Mouse (Mus musculus): ENCODE measurements around the gene Gse1. TPM values are rescaled to one million over a fixed set of nuclear protein-coding genes. Genes with fewer than 3 reads are reported as not detected.

The Gse1 gene
- polyA plus RNA-seq, 1 experiment from 2014 or later = 22.2 TPM

DNA sequence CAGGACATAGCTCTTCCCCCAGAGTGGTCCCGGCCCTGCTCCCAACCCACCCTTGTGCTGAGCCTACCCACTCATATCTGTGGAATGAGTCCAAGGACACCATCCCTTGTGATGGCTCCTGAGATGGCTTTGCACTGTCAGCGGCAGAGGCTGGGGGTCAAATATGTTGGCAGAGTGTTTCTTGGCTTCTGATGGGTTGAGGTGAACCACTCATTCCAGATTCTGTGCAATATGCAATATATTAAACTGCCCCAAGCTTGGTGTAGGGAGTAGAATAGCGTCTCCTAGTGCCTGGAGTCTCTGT lies 323.4 kb downstream of the Gse1 start:
- Histone ChIP-seq H3K9me3 (ENCODE audit: control insufficient read depth, low read length) (no peaks in the 10 kb centered on the region), H3K27ac (ENCODE audit: low read depth, low read length) (0 out of 2 replicates have a peak overlapping the region, but pooled peaks have one; percentile 90), H3K36me3 (ENCODE audit: control insufficient read depth, insufficient read depth, low read length) (no peaks in the 10 kb centered on the region; the same call in 1 of the 2 replicates), H3K27me3 (ENCODE audit: control insufficient read depth, insufficient read depth, low read length) (no peaks in the 10 kb centered on the region), H3K4me3 (ENCODE audit: low read depth, low read length) (no peak overlapping the region), H3K4me1 (replicated peaks; ENCODE audit: control insufficient read depth, insufficient read depth, low read length) (peaks cover 62% of the 10 kb centered on the region), H3K4me2 (ENCODE audit: low read depth, low read length, severe bottlenecking) (no peak overlapping the region), H3K9ac (ENCODE audit: low read length) (no peak overlapping the region; the same call in 1 of the 2 replicates)
- WGBS = 88% methylated on average over 3 of the region's 3 CpGs
- DNase-seq (ENCODE audit: low spot score) (no peak), ATAC-seq (replicated peaks; ENCODE audit: low FRiP score) (no peak)

DNA sequence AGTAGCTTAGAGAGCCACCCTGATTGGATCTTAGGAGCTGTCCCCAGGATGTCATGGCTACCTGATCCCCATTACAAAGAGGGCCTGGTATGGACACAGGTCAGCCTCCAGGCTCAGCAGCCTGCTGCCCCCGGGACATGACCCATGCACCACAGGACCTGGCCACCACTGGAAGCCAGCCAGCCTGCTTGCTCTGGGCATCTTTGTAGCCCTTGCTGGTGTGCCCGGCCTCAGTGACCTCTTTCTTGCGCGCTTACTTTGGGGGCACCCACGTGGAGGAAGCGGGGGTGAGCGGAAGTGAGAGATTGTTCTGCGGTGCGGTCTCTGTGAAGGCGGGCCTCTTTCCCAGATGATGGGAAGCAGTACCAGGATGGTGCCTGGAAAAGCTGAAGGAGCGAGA lies 324.3 kb downstream of the Gse1 start:
- DNase-seq (ENCODE audit: low spot score) (no peak), ATAC-seq (replicated peaks; ENCODE audit: low FRiP score) (no peak)
- Histone ChIP-seq H3K27ac (ENCODE audit: low read depth, low read length) (no peak overlapping the region), H3K4me2 (ENCODE audit: low read depth, low read length, severe bottlenecking) (no peak overlapping the region), H3K36me3 (ENCODE audit: control insufficient read depth, insufficient read depth, low read length) (no peaks in the 10 kb centered on the region; the same call in 1 of the 2 replicates), H3K4me1 (replicated peaks; ENCODE audit: control insufficient read depth, insufficient read depth, low read length) (peaks cover 67% of the 10 kb centered on the region), H3K4me3 (ENCODE audit: low read depth, low read length) (no peak overlapping the region), H3K9ac (ENCODE audit: low read length) (no peak overlapping the region), H3K9me3 (ENCODE audit: control insufficient read depth, low read length) (no peaks in the 10 kb centered on the region), H3K27me3 (ENCODE audit: control insufficient read depth, insufficient read depth, low read length) (no peaks in the 10 kb centered on the region)
- WGBS = 90% methylated on average over 11 of the region's 11 CpGs

DNA sequence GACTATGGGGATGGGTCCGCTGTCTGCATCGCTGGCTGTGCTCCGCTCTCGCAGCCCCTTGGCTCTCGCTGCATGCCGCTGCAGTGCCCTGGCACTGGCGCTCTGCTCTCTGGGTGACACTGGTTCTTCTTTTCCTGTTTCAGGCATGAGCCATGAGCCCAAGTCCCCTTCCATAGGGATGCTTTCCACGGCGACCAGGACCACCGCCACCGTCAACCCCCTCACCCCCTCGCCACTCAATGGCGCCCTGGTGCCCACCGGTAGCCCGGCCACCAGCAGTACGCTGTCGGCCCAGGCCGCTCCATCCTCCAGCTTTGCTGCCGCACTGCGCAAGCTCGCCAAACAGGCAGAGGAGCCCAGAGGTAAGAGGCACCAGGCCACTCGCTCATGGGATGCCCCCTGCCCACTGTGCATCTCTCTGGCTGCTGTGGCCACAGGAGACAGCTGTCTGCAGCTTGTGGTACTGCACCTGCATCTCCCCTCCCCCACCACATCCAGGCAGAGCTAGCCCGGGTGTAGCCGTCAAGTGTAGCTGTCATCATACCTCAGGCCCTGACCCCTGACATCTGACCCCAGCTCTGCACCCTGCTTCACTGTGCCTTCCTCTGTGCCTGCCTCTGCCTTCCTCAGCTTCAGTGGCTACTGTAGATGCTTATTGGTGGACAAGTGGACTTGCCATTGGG lies 325.3 kb downstream of the Gse1 start:
- no peak overlapping the region for H3K4me2 ChIP-seq (ENCODE audit: low read depth, low read length, severe bottlenecking)
- 86% methylated on average over 24 of the region's 24 CpGs for WGBS
- H3K9me3 ChIP-seq (ENCODE audit: control insufficient read depth, low read length) = no peaks in the 10 kb centered on the region
- peaks cover 67% of the 10 kb centered on the region for H3K4me1 ChIP-seq (replicated peaks; ENCODE audit: control insufficient read depth, insufficient read depth, low read length)
- no peak overlapping the region for H3K4me3 ChIP-seq (ENCODE audit: low read depth, low read length)
- H3K36me3 ChIP-seq (ENCODE audit: control insufficient read depth, insufficient read depth, low read length) = no peaks in the 10 kb centered on the region; the same call in 1 of the 2 replicates
- no peaks in the 10 kb centered on the region for H3K27me3 ChIP-seq (ENCODE audit: control insufficient read depth, insufficient read depth, low read length)
- no peak for DNase-seq (ENCODE audit: low spot score)
- H3K9ac ChIP-seq (ENCODE audit: low read length) = no peak overlapping the region
- H3K27ac ChIP-seq (ENCODE audit: low read depth, low read length) = no peak overlapping the region
- no peak for ATAC-seq (replicated peaks; ENCODE audit: low FRiP score)

DNA sequence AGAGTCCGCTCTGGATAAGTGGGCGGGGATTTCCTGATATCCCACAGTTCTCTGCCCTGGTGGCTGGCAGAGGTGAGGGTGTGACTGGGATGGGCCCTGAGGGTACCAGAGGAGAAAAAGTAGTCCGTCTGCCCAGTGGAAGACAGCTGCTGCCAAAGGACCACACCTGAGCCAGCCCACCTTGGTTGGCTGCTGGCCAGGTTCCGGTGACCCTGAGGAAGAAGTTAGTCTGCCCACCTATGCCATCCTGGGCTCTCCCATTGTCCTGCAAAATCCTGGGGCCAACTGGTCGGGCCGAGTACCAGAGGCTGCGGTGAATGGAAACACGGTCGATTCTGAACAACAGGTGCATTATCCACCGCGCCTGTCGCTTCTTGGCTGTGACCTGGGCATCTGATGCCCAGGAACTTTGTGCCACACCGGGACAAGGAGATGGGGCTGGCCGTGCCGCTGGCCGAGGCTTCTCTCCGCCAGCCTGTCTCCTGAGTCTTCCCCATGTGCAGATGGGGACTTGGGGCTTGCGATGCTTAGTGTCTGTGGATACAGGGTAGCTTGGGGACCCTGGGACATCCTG lies 326.3 kb downstream of the Gse1 start:
- Histone ChIP-seq H3K9ac (ENCODE audit: low read length) (no peak overlapping the region), H3K4me1 (replicated peaks; ENCODE audit: control insufficient read depth, insufficient read depth, low read length) (peaks cover 69% of the 10 kb centered on the region), H3K27me3 (ENCODE audit: control insufficient read depth, insufficient read depth, low read length) (no peaks in the 10 kb centered on the region), H3K4me3 (ENCODE audit: low read depth, low read length) (no peak overlapping the region), H3K27ac (ENCODE audit: low read depth, low read length) (no peak overlapping the region), H3K4me2 (ENCODE audit: low read depth, low read length, severe bottlenecking) (no peak overlapping the region), H3K9me3 (ENCODE audit: control insufficient read depth, low read length) (no peaks in the 10 kb centered on the region), H3K36me3 (ENCODE audit: control insufficient read depth, insufficient read depth, low read length) (no peaks in the 10 kb centered on the region; the same call in 1 of the 2 replicates)
- 95% methylated on average over 18 of the region's 18 CpGs for WGBS
- DNase-seq (ENCODE audit: low spot score) (no peak), ATAC-seq (replicated peaks; ENCODE audit: low FRiP score) (no peak)

DNA sequence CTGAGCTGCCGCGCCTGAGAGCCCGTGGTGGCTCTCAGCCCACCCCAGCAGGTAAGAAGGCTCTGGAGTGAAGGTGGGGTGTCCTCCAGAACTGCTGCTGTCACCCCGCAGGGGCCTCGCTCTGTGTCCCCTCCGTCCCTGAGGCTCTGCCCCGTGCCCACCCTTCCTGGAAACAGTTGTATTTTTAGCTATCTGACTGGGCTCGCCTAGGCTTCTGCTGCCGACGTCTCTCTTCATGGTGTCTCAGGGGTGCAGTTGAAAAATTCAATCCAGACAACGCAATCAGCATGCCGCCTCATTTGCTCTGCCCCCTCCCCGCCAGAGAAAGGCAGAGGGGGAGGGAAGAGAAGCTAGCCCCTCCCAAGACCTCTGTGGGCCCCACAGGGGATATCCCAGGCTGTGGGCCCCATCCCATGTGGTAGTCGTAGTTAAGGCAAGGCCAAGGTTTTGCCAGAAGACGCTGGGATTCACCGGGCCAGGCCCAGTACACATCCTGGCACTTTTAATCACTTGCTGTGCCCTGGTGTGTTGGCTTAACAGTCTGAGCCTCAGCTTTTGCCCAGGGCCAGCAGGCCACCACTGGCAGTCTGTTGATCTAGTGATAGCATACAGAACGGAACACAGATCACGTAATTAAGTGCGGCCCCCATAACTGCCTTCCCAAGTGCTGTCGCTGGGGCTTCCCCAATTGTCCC lies 328.1 kb downstream of the Gse1 start:
- DNase-seq (ENCODE audit: low spot score) (no peak), ATAC-seq (replicated peaks; ENCODE audit: low FRiP score) (no peak)
- 68% methylated on average over 20 of the region's 20 CpGs for WGBS
- no peak overlapping the region for H3K4me2 ChIP-seq (ENCODE audit: low read depth, low read length, severe bottlenecking)
- no peak overlapping the region for H3K4me3 ChIP-seq (ENCODE audit: low read depth, low read length)
- no peaks in the 10 kb centered on the region; the same call in 1 of the 2 replicates for H3K36me3 ChIP-seq (ENCODE audit: control insufficient read depth, insufficient read depth, low read length)
- peaks cover 67% of the 10 kb centered on the region for H3K4me1 ChIP-seq (replicated peaks; ENCODE audit: control insufficient read depth, insufficient read depth, low read length)
- no peaks in the 10 kb centered on the region for H3K27me3 ChIP-seq (ENCODE audit: control insufficient read depth, insufficient read depth, low read length)
- no peak overlapping the region; the same call in 1 of the 2 replicates for H3K9ac ChIP-seq (ENCODE audit: low read length)
- H3K9me3 ChIP-seq (ENCODE audit: control insufficient read depth, low read length) = no peaks in the 10 kb centered on the region
- peak overlapping the region; percentile 39; the same call in 1 of the 2 replicates for H3K27ac ChIP-seq (ENCODE audit: low read depth, low read length)

DNA sequence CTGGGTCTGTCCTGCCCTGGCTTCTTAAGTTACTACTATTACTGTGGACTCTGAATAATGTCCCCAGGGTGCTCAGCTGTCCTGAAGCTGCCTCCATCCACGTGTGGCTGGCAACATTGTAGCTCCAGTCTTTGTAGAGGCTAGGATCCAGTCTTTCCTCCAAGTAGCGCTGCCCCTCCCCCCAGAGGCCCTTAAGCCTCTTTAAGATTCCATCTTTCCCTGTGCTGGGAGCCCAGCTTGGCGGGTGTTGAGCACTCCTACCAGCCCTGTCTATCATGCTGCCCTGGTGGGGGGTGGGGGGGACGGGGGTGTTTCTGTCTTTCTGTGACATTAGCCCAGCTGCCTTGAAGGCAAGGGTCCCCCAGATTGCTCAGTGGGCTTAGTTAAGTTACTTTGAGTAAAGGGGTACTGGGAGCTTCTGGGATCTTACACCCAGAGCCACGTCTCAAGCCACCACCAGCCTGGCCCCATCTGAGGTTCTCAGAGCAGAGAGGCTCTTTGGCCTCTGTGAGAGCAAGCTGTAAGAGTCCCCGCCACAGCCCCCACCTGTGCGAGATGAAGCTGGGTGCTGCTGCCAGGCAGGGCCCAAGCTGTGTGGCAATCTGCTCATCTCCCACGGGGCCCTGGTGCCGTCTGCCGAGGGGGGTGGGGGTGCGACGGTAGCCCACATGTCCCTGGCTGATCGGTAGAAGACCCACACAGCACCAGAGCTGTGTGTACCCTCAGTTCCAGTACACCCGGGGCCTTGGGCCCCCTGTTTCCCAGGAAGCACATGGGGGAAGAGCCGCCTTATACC lies 329.1 kb downstream of the Gse1 start:
- H3K27me3 ChIP-seq (ENCODE audit: control insufficient read depth, insufficient read depth, low read length) = no peaks in the 10 kb centered on the region
- ATAC-seq (replicated peaks; ENCODE audit: low FRiP score) (no peak), DNase-seq (ENCODE audit: low spot score) (no peak)
- H3K9ac ChIP-seq (ENCODE audit: low read length) = peak overlapping the region; percentile 35
- H3K4me3 ChIP-seq (ENCODE audit: low read depth, low read length) = no peak overlapping the region
- H3K9me3 ChIP-seq (ENCODE audit: control insufficient read depth, low read length) = no peaks in the 10 kb centered on the region
- H3K4me2 ChIP-seq (ENCODE audit: low read depth, low read length, severe bottlenecking) = 0 out of 2 replicates have a peak overlapping the region, but pooled peaks have one; percentile 15
- H3K4me1 ChIP-seq (replicated peaks; ENCODE audit: control insufficient read depth, insufficient read depth, low read length) = peaks cover 71% of the 10 kb centered on the region
- WGBS = 49% methylated on average over 15 of the region's 15 CpGs
- H3K27ac ChIP-seq (ENCODE audit: low read depth, low read length) = peak overlapping the region; percentile 50; the same call in 1 of the 2 replicates
- no peaks in the 10 kb centered on the region; the same call in 1 of the 2 replicates for H3K36me3 ChIP-seq (ENCODE audit: control insufficient read depth, insufficient read depth, low read length)

DNA sequence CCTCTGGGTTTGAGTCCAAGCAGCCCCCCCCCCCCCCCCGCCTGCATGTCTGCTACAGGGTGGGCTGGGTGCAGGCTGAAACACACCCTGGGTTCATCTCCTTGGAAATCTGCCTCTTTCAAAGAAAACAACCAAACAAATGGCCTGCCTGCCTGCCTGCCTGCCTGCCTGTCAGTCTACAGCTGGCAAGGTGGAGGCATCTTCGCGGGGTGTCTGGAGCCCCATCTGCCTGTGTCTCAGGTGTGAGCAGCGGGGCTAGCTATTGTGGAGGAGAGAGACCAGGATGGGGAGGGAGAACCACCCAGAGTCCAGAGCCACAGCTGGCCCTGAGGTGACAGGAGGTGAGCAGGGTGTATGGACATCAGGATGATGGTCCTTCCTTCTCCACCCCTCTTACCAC lies 329.9 kb downstream of the Gse1 start:
- peaks cover 79% of the 10 kb centered on the region for H3K4me1 ChIP-seq (replicated peaks; ENCODE audit: control insufficient read depth, insufficient read depth, low read length)
- no peaks in the 10 kb centered on the region for H3K27me3 ChIP-seq (ENCODE audit: control insufficient read depth, insufficient read depth, low read length)
- H3K4me2 ChIP-seq (ENCODE audit: low read depth, low read length, severe bottlenecking) = no peak overlapping the region
- no peak overlapping the region for H3K9ac ChIP-seq (ENCODE audit: low read length)
- no peak overlapping the region; the same call in 1 of the 2 replicates for H3K27ac ChIP-seq (ENCODE audit: low read depth, low read length)
- ATAC-seq (replicated peaks; ENCODE audit: low FRiP score) (no peak), DNase-seq (ENCODE audit: low spot score) (no peak)
- no peak overlapping the region for H3K4me3 ChIP-seq (ENCODE audit: low read depth, low read length)
- H3K9me3 ChIP-seq (ENCODE audit: control insufficient read depth, low read length) = no peaks in the 10 kb centered on the region
- no peaks in the 10 kb centered on the region; the same call in 1 of the 2 replicates for H3K36me3 ChIP-seq (ENCODE audit: control insufficient read depth, insufficient read depth, low read length)
- 78% methylated on average over 4 of the region's 4 CpGs for WGBS

DNA sequence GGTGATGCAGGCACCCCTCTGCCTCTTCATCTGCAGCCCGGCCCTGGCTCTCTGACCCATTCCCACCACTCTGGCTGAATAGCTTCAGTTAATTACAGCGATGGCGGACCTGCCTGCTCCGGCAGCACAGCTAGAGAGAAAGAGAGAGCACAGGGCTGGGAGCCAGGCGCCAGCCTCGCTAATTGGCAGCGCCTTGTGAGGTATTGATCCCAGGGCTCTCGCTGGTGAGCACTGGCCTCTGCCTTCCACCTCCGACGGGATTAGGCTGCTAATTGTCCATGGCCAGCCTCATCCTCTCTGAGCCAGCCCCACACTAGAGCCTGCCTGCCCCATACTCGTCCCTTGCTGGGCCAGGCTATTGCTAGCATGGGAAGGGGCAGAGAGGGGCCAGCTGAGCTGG lies 331.4 kb downstream of the Gse1 start:
- Histone ChIP-seq H3K4me3 (ENCODE audit: low read depth, low read length) (no peak overlapping the region), H3K27me3 (ENCODE audit: control insufficient read depth, insufficient read depth, low read length) (no peaks in the 10 kb centered on the region), H3K4me1 (replicated peaks; ENCODE audit: control insufficient read depth, insufficient read depth, low read length) (peaks cover 88% of the 10 kb centered on the region), H3K36me3 (ENCODE audit: control insufficient read depth, insufficient read depth, low read length) (no peaks in the 10 kb centered on the region), H3K9me3 (ENCODE audit: control insufficient read depth, low read length) (no peaks in the 10 kb centered on the region), H3K9ac (ENCODE audit: low read length) (peak overlapping the region; percentile 6; the same call in 1 of the 2 replicates), H3K27ac (ENCODE audit: low read depth, low read length) (peak overlapping the region; percentile 78), H3K4me2 (ENCODE audit: low read depth, low read length, severe bottlenecking) (peak overlapping the region; percentile 18; the same call in 1 of the 2 replicates)
- DNase-seq (ENCODE audit: low spot score) (peak; percentile 88), ATAC-seq (replicated peaks; ENCODE audit: low FRiP score) (peak; percentile 53)
- WGBS = 9% methylated on average over 11 of the region's 11 CpGs
